Comparison of ENCODE assay signal across 8 mouse cellular contexts in the genomic region with DNA sequence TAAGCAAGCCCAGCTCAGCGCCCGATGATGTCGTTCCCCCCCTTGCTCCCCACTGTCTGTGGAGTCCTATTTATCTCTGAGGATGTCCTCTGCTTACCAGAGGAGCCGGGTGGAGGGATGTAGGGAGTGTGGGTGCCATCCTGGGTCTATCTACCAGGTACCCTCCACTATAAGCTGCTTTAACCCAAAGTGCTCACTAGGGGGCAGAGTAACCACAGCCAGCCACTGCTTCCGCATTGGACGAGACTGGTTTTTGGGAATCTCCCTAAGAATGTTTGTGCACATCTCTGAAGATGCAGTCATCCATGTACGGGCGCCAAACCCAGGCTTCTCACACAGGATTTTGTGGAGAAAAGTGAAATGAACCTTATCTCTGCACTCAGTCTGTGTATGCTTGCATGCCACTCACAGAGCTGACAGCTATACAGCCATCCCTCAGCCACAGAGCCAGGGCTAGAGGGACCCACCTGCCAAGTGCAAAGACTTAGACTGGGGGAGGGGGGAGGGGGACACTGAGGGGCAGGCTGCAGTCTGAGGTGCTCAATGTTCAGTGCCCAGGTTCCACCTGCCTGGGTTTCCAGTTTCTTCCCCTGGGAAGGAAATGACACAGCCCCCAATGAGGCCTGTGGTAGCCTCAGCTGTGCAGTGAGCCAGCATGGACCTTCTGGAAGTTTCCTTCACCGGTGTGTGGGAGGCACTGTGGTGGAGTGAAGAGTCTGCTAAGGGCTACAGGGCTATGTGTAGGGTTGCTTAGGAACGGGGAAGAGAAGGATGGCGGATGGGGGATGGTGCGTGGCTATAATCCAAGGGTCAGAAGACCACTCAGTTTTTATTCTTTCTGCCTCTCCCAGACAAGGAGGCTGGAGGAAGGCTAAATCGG. TPM values are rescaled to one million over a fixed set of nuclear protein-coding genes. Genes with fewer than 3 reads are reported as not detected.
DNase-seq lines count a peak whose midpoint lies in the region; ATAC-seq and TF ChIP-seq lines count a peak whose summit lies in the region.

No protein-coding gene starts in this region.

- no peak overlapping the region for H3K4me3 ChIP-seq in liver, embryonic 14.5 days (ENCODE audit: insufficient read depth in 1 of 2, low read depth in 2 of 2, low read length in 2 of 2)
- no peak overlapping the region for H3K4me3 ChIP-seq in neural tube, embryonic 14.5 days (ENCODE audit: low read depth, low read length)

- H3K4me1 ChIP-seq in liver, embryonic 14.5 days (replicated peaks; ENCODE audit: control insufficient read depth in 2 of 2, insufficient read depth in 2 of 2, low read length in 1 of 2): no peaks in the 10 kb centered on the region
- H3K4me1 ChIP-seq in neural tube, embryonic 14.5 days (ENCODE audit: control insufficient read depth, insufficient read depth, low read length): no peaks in the 10 kb centered on the region

- no peaks in the 10 kb centered on the region for H3K9me3 ChIP-seq in liver, embryonic 14.5 days (ENCODE audit: control insufficient read depth, low read length)
- H3K9me3 ChIP-seq in neural tube, embryonic 14.5 days (ENCODE audit: control insufficient read depth, low read length): no peaks in the 10 kb centered on the region

- in situ Hi-C loops in Patski (cut with MboI; ENCODE audit: low pct_unique_long_range_greater_than_20kb): loop anchor here (10.0 kb wide), 1 partner anchor 318 kb away; no protein-coding TSS in a partner anchor

- peak; percentile 7 to 12 for DNase-seq in B cell, adult 2 months
- no peak for DNase-seq in Patski (ENCODE audit: low read depth, low spot score)
- DNase-seq in heart, adult 8-10 months (ENCODE audit: low spot score): peak; percentile 67
- DNase-seq in kidney, adult 8-10 months: peak; percentile 43 to 68
- DNase-seq in liver, embryonic 14.5 days (ENCODE audit: low read depth in 3 of 3, low spot score in 3 of 3): peak in 1 of 3 experiments; percentile 12
- no peak for DNase-seq in spleen, adult 12 weeks (ENCODE audit: low spot score)

- H3K27me3 ChIP-seq in Patski: no peaks in the 10 kb centered on the region
- no peaks in the 10 kb centered on the region for H3K27me3 ChIP-seq in liver, embryonic 14.5 days (ENCODE audit: control insufficient read depth, insufficient read depth, low read length)
- H3K27me3 ChIP-seq in neural tube, embryonic 14.5 days (ENCODE audit: control insufficient read depth, insufficient read depth, low read length): no peaks in the 10 kb centered on the region

- TF ChIP-seq EP300 in liver, embryonic 14.5 days (IDR thresholded peaks at IDR 0.05; ENCODE audit: low read depth): no peak

- POLR2A ChIA-PET in Patski (lab: Charles Lee): no interaction called here

- no peak overlapping the region for H3K4me2 ChIP-seq in liver, embryonic 14.5 days (ENCODE audit: low read depth)
- no peak overlapping the region for H3K4me2 ChIP-seq in neural tube, embryonic 14.5 days (ENCODE audit: low read depth, low read length)

- ATAC-seq in Patski: peak; percentile 61
- peak; percentile 72 for ATAC-seq in common myeloid progenitor, adult 5-6 weeks (replicated peaks; ENCODE audit: low read depth, poor library complexity, severe bottlenecking)
- ATAC-seq in liver, embryonic 14.5 days (ENCODE audit: insufficient read depth): no peak
- ATAC-seq in neural tube, embryonic 14.5 days (ENCODE audit: low read depth): peak; percentile 81

- peak; percentile 93 for TF ChIP-seq CTCF in Patski (IDR thresholded peaks at IDR 0.05)
- TF ChIP-seq CTCF in liver, embryonic 14.5 days (IDR thresholded peaks at IDR 0.05; ENCODE audit: low read depth): peak; percentile 79

- 38% methylated on average over 13 of the region's 13 CpGs for WGBS in liver, embryonic 14.5 days (ENCODE audit: insufficient replicate concordance)
- WGBS in neural tube, embryonic 14.5 days: 57% methylated on average over 13 of the region's 13 CpGs

- H3K36me3 ChIP-seq in liver, embryonic 14.5 days (replicated peaks; ENCODE audit: control insufficient read depth, insufficient read depth, low read depth): no peaks in the 10 kb centered on the region
- no peaks in the 10 kb centered on the region for H3K36me3 ChIP-seq in neural tube, embryonic 14.5 days (ENCODE audit: control insufficient read depth, insufficient read depth, low read length)

- H3K9ac ChIP-seq in liver, embryonic 14.5 days (replicated peaks): no peak overlapping the region
- no peak overlapping the region for H3K9ac ChIP-seq in neural tube, embryonic 14.5 days (replicated peaks; ENCODE audit: low read depth, low read length)

- CTCF ChIA-PET in Patski (lab: Charles Lee): interaction anchor here (0.7 to 2.4 kb wide), 7 partner anchors 9 to 213 kb away, joined by 4 to 14 read pairs (median 4); no protein-coding TSS in a partner anchor

- H3K27ac ChIP-seq in liver, embryonic 14.5 days: no peak overlapping the region
- H3K27ac ChIP-seq in neural tube, embryonic 14.5 days (ENCODE audit: low read depth, low read length): no peak overlapping the region

RNA-seq across cellular contexts. Expression of a gene that starts 23.1 kb away (rescaled TPM):
- polyA plus RNA-seq in Patski (2021): 6.8 TPM
- 4.3 and 7.9 TPM in 2 replicates for total RNA-seq in common myeloid progenitor, adult 5-6 weeks (2017)
- total RNA-seq in heart, adult 8-10 months (2022): 10 to 100 TPM; 55.6 to 85.0 (median 65.1) TPM
- 0.44 and 0.53 TPM in 2 replicates for polyA plus RNA-seq in liver, embryonic 14.5 days (2012; rRNA removed)
- polyA plus RNA-seq in liver, embryonic 14.5 days (2014; fragmentation: Nextera tagmentation; extraction: Ambion mirVana): 0.72 and 1.1 TPM in 2 replicates
- polyA plus RNA-seq in neural tube, embryonic 14.5 days (2014; fragmentation: Nextera tagmentation; extraction: Ambion mirVana): 140 and 147 TPM in 2 replicates

Comparison
In these comparisons a context has a peak if more than half of its experiments do, and no peak if none do; other contexts are left out.
1. DNase-seq: peak in B cell, adult 2 months (2 of 2), heart, adult 8-10 months (single experiment) and kidney, adult 8-10 months (2 of 2); none in Patski (single experiment) and spleen, adult 12 weeks (single experiment).
2. RNA of a gene that starts 23.1 kb away (polyA plus RNA-seq): 140 to 147 TPM in neural tube, embryonic 14.5 days; 6.8 TPM in Patski (single experiment) and 0.44 to 1.1 TPM in liver, embryonic 14.5 days; every median in the first group is over 10 times any median in the second.